Mouse (Mus musculus): ENCODE measurements around the gene Gm45837.

GRCm38 (mm10) chr7:101456789-101457188 lies 46.1 kb downstream of the Gm45837 start:
- TF ChIP-seq USF1 (IDR thresholded peaks at IDR 0.05; ENCODE audit: low read depth) (no peak), POLR2A (IDR thresholded peaks at IDR 0.05; ENCODE audit: insufficient read length, low read depth) (no peak), POLR2AphosphoS2 (IDR thresholded peaks at IDR 0.05; ENCODE audit: insufficient read length, low read depth) (no peak)
